Mouse (Mus musculus): ENCODE measurements around the gene Kri1. TPM values are rescaled to one million over a fixed set of nuclear protein-coding genes. Genes with fewer than 3 reads are reported as not detected.

Gene Kri1
- polyA plus RNA-seq, 1 experiment, result 9.6 TPM

GRCm38 (mm10) chr9:21322211-21322916 is 34.6 kb upstream of the Kri1 start:
- WGBS, result 76% methylated on average over 19 of the region's 19 CpGs
- H3K4me1 ChIP-seq (ENCODE audit: control insufficient read depth, insufficient read depth, insufficient read length, low read length), result peaks cover 2% of the 10 kb centered on the region; the same call in 1 of the 2 replicates
- peak overlapping the region; percentile 50 for H3K27ac ChIP-seq (ENCODE audit: insufficient read depth, low read depth, low read length)

GRCm38 (mm10) chr9:21321513-21321835 is 33.7 kb upstream of the Kri1 start:
- 10% methylated on average over 6 of the region's 6 CpGs for WGBS
- H3K27ac ChIP-seq (ENCODE audit: insufficient read depth, low read depth, low read length), result peak overlapping the region; percentile 50

More at GRCm38 (mm10) chr9:21322211-21322916, 34.6 kb upstream of the Kri1 start:
- no peaks in the 10 kb centered on the region for H3K36me3 ChIP-seq (ENCODE audit: control insufficient read depth, insufficient read depth, low read length)
- TF ChIP-seq CTCF (IDR thresholded peaks at IDR 0.05; ENCODE audit: extremely low read depth, insufficient read length, insufficient replicate concordance, low read depth, low read length), result no peak
- no peak for TF ChIP-seq POLR2A (IDR thresholded peaks at IDR 0.05; ENCODE audit: low read depth, low read length)
- H3K27me3 ChIP-seq (ENCODE audit: control insufficient read depth, insufficient read depth, low read length), result no peaks in the 10 kb centered on the region
- peak overlapping the region; percentile 39 for H3K4me3 ChIP-seq (ENCODE audit: low read depth, low read length)

GRCm38 (mm10) chr9:21320619-21321512 is 33.1 kb upstream of the Kri1 start, which contains the start of gene Slc44a2:
TSS of gene Slc44a2 (plus strand) at chr9:21320698.
- Histone ChIP-seq H3K27ac (ENCODE audit: insufficient read depth, low read depth, low read length) (peak within 1 kb of the TSS; percentile 50), H3K36me3 (ENCODE audit: control insufficient read depth, insufficient read depth, low read length) (no peaks in the 10 kb centered on the region), H3K4me3 (ENCODE audit: low read depth, low read length) (peak within 1 kb of the TSS; percentile 77), H3K27me3 (ENCODE audit: control insufficient read depth, insufficient read depth, low read length) (no peaks in the 10 kb centered on the region), H3K4me1 (ENCODE audit: control insufficient read depth, insufficient read depth, insufficient read length, low read length) (peaks cover 2% of the 10 kb centered on the region; the same call in 1 of the 2 replicates)
- no peak for TF ChIP-seq POLR2A (IDR thresholded peaks at IDR 0.05; ENCODE audit: low read depth, low read length)
- TF ChIP-seq CTCF (IDR thresholded peaks at IDR 0.05; ENCODE audit: extremely low read depth, insufficient read length, insufficient replicate concordance, low read depth, low read length), result no peak
- WGBS, result 3% methylated on average over 52 of the region's 52 CpGs

More at GRCm38 (mm10) chr9:21321513-21321835, 33.7 kb upstream of the Kri1 start:
- Histone ChIP-seq H3K27me3 (ENCODE audit: control insufficient read depth, insufficient read depth, low read length) (no peaks in the 10 kb centered on the region), H3K4me1 (ENCODE audit: control insufficient read depth, insufficient read depth, insufficient read length, low read length) (peaks cover 2% of the 10 kb centered on the region; the same call in 1 of the 2 replicates), H3K4me3 (ENCODE audit: low read depth, low read length) (peak overlapping the region; percentile 77), H3K36me3 (ENCODE audit: control insufficient read depth, insufficient read depth, low read length) (no peaks in the 10 kb centered on the region)
- TF ChIP-seq CTCF (IDR thresholded peaks at IDR 0.05; ENCODE audit: extremely low read depth, insufficient read length, insufficient replicate concordance, low read depth, low read length) (no peak), POLR2A (IDR thresholded peaks at IDR 0.05; ENCODE audit: low read depth, low read length) (no peak)

GRCm38 (mm10) chr9:21320280-21320618 is 32.5 kb upstream of the Kri1 start:
- Histone ChIP-seq H3K4me1 (ENCODE audit: control insufficient read depth, insufficient read depth, insufficient read length, low read length) (peaks cover 2% of the 10 kb centered on the region; the same call in 1 of the 2 replicates), H3K27ac (ENCODE audit: insufficient read depth, low read depth, low read length) (no peak overlapping the region), H3K27me3 (ENCODE audit: control insufficient read depth, insufficient read depth, low read length) (no peaks in the 10 kb centered on the region), H3K36me3 (ENCODE audit: control insufficient read depth, insufficient read depth, low read length) (no peaks in the 10 kb centered on the region), H3K4me3 (ENCODE audit: low read depth, low read length) (peak overlapping the region; percentile 77)
- TF ChIP-seq CTCF (IDR thresholded peaks at IDR 0.05; ENCODE audit: extremely low read depth, insufficient read length, insufficient replicate concordance, low read depth, low read length) (no peak), POLR2A (IDR thresholded peaks at IDR 0.05; ENCODE audit: low read depth, low read length) (no peak)
- 17% methylated on average over 4 of the region's 4 CpGs for WGBS

- Histone ChIP-seq H3K4me3 (ENCODE audit: low read depth, low read length) (no peak overlapping the region), H3K36me3 (ENCODE audit: control insufficient read depth, insufficient read depth, low read length) (no peaks in the 10 kb centered on the region), H3K27me3 (ENCODE audit: control insufficient read depth, insufficient read depth, low read length) (no peaks in the 10 kb centered on the region), H3K27ac (ENCODE audit: insufficient read depth, low read depth, low read length) (no peak overlapping the region), H3K4me1 (ENCODE audit: control insufficient read depth, insufficient read depth, insufficient read length, low read length) (peaks cover 2% of the 10 kb centered on the region; the same call in 1 of the 2 replicates)
- 87% methylated on average over 4 of the region's 4 CpGs for WGBS
- no peak for TF ChIP-seq POLR2A (IDR thresholded peaks at IDR 0.05; ENCODE audit: low read depth, low read length)
- no peak for TF ChIP-seq CTCF (IDR thresholded peaks at IDR 0.05; ENCODE audit: extremely low read depth, insufficient read length, insufficient replicate concordance, low read depth, low read length)
These were observed 31.7 kb upstream of the Kri1 start for GRCm38 (mm10) chr9:21319503-21319902.

GRCm38 (mm10) chr9:21318792-21319191 is 31.0 kb upstream of the Kri1 start:
- no peak overlapping the region for H3K4me3 ChIP-seq (ENCODE audit: low read depth, low read length)
- H3K4me1 ChIP-seq (ENCODE audit: control insufficient read depth, insufficient read depth, insufficient read length, low read length), result peaks cover 2% of the 10 kb centered on the region; the same call in 1 of the 2 replicates
- no peaks in the 10 kb centered on the region for H3K36me3 ChIP-seq (ENCODE audit: control insufficient read depth, insufficient read depth, low read length)
- H3K27me3 ChIP-seq (ENCODE audit: control insufficient read depth, insufficient read depth, low read length), result no peaks in the 10 kb centered on the region
- WGBS, result 85% methylated on average over 6 of the region's 6 CpGs
- TF ChIP-seq CTCF (IDR thresholded peaks at IDR 0.05; ENCODE audit: extremely low read depth, insufficient read length, insufficient replicate concordance, low read depth, low read length) (no peak), POLR2A (IDR thresholded peaks at IDR 0.05; ENCODE audit: low read depth, low read length) (no peak)
- no peak overlapping the region for H3K27ac ChIP-seq (ENCODE audit: insufficient read depth, low read depth, low read length)

- Histone ChIP-seq H3K27me3 (ENCODE audit: control insufficient read depth, insufficient read depth, low read length) (no peaks in the 10 kb centered on the region), H3K4me1 (ENCODE audit: control insufficient read depth, insufficient read depth, insufficient read length, low read length) (peaks cover 7% of the 10 kb centered on the region), H3K27ac (ENCODE audit: insufficient read depth, low read depth, low read length) (no peak overlapping the region), H3K4me3 (ENCODE audit: low read depth, low read length) (no peak overlapping the region), H3K36me3 (ENCODE audit: control insufficient read depth, insufficient read depth, low read length) (no peaks in the 10 kb centered on the region)
- no peak for TF ChIP-seq POLR2A (IDR thresholded peaks at IDR 0.05; ENCODE audit: low read depth, low read length)
- no peak for TF ChIP-seq CTCF (IDR thresholded peaks at IDR 0.05; ENCODE audit: extremely low read depth, insufficient read length, insufficient replicate concordance, low read depth, low read length)
- 68% methylated on average over 7 of the region's 7 CpGs for WGBS
These were observed 28.9 kb upstream of the Kri1 start for GRCm38 (mm10) chr9:21316696-21317095.

All from small intestine, adult 2 months (tissue).